Mouse (Mus musculus): ENCODE measurements around the gene Nxnl1. TPM values are rescaled to one million over a fixed set of nuclear protein-coding genes. Genes with fewer than 3 reads are reported as not detected.

Nxnl1 gene
- 0.16 TPM for polyA plus RNA-seq (2015; fragmentation: Illumina TruSeq; extraction: RNeasy Lipid Tissue Mini Kit (QIAGEN cat#74804); ENCODE audit: low read depth, low replicate concordance)

DNA sequence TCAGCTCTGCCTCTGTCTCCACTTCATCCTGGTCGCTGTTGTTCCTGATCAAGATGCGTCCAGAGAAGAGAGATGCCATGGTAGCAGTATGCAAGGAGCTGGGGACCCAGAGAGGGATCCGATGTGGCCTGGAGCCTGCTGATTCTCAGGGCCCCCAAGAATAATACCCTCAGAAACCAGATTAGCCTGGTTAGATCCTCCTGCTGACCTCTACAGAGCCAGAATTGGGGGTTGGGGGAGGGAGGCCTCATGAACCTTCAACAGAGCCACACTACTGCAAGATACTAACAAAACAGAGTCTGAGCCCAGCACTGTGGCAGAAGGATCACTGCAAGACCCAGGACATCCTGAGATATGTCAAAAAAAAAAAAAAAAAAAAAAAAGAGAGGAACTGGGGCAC is at the start of gene Nxnl1:
Gene Nxnl1, minus strand, starts transcription at position 101 of the 400 bp plus-strand sequence.

GRCm38 (mm10) chr8:71610822-71611651 is 44.6 kb upstream of the Nxnl1 start, which contains the start of gene Colgalt1:
Gene Colgalt1, plus strand, starts transcription at chr8:71610998.

DNA sequence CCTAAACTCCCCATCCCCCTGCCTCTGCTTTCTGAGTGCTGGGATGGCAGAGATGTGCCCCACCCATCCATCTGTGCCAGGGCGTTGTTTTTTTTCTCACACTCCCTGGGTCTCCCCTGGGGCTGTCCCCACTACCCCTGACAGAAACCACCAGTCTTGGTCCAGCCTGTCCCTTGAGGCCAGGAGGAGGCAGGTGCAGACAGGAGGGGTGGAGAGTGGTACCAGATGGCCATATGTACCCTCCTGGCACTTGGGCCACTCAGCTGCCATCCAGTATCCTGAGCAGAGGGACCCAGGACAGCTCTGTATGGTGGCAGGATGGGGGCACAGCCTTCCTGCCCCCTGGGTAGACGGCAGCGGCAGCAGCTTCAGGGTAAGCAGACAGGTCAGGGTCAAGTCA is 31.1 kb upstream of the Nxnl1 start, which contains the start of gene Fam129c:
Gene Fam129c, plus strand, starts transcription at position 198 of the 400 bp plus-strand sequence.

DNA sequence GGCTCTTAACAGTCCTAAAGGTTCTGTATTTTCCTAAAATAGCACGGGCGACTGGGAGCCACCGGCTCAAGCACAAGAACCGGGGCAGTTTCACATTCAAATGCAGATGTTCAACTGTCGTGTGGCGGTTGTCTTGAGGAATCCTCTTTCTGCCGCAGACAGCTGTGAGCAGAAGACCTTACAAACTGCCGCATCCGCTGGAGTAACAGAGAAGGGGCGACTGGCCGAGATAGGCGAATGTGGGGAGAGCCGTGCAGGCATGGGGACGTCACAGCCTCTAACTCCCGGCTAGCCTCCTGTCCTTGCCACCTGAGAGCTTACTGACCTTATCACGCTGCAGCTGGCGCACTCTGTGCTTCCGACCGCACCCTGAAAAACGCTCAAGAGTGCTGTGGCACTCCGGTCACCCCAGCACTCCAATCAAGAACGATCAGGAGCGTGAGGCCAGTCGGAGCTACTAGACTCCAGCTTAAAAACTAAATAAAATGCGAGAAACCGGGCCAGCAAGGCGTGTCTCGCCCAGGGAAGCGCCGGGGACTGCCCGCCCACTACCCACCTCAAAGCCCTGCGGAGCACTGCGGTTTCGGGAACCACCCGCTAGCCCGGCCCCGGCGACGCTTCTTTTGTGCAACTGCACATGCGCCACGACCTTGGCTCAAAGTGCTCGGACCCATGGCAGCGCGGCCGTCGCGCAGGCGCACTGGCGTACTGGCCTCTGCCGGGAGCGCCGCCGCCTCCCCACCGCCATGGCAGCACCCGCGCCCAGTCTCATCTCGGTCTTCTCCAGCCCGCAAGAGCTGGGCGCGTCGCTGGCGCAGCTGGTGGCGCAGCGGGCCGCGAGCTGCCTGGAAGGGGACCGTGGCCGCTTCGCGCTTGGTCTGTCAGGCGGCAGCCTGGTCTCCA is 25.3 kb upstream of the Nxnl1 start, which contains the start of gene Pgls:
Gene Pgls, plus strand, starts transcription at position 706 of the 903 bp plus-strand sequence.

DNA sequence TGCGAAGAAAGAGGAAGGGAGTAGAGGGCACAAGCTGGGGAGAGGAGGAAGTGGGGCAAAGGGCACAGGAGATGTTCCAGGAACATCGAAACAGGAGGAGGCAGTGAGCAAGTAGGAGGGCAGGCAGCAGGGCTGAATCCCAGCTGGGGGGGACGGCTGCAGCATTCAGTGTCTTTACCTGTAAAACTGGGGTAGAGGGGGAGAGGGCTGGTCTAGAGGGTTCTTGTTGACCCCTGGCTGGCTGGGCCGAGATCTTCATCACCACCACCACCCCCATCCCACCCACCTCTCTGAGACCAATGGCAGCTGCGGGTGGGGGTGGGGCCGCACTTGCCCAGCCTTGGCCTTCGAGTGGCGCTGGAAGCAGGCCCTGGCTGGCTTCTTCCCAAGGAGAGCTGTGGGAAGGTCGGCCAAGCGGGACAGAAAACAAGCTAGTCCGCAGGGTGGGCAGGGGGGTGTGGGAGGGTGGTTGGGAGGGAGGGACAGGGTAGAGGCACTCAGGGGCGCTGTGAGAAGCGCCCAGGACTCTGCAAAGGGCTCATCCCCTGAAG is 2.1 kb upstream of the Nxnl1 start, which contains the start of gene Slc27a1:
Gene Slc27a1, plus strand, starts transcription at position 496 of the 551 bp plus-strand sequence.

GRCm38 (mm10) chr8:71558071-71558957 is 8.1 kb downstream of the Nxnl1 start, which contains the start of gene Tmem221:
Gene Tmem221, minus strand, starts transcription at chr8:71558871.

GRCm38 (mm10) chr8:71542632-71543343 is 23.6 kb downstream of the Nxnl1 start, which contains the start of gene Mvb12a:
Gene Mvb12a, plus strand, starts transcription at chr8:71542922.

DNA sequence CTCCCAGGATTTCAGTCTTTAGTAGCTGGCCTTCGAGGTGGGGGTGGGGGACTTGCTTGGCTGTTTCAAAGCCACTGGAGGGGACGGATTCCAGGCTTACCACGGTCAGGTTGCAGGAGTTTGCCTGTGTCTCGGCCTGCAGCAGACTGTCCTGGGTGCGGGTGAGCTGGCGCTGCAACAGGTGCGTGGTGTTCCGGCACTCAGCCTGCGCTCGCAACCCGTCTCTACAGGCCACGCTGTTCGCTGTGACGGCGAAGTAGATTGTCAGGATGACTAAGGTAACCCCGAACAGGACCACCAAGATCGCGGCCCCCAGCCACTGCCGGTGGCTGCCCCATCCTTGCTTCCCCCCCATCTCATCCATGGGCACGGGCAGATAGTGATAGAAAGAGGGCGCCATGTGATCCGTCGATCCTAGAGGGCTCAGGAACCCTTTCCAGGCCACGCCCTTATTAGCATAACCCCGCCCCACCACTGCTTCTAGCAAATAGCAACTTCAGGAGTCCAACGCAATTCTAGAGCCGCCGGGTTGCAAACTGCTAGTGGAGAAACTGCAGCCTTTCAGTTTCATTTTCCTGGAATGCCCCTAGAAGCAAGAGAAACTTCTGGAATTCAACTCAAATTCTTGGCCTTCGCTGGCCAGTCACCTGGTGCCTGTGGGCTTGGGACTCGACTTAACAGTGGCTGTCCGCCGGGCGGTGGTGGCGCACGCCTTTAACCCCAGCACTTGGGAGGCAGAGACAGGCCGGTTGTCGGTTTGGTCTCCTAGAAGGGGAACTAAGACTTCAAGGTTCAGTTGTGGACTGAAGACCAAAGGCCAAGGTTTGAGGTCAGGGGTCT is 29.2 kb downstream of the Nxnl1 start, which contains the start of gene Bst2:
Gene Bst2, minus strand, starts transcription at position 429 of the 840 bp plus-strand sequence.

GRCm38 (mm10) chr8:71525226-71526050 is 41.0 kb downstream of the Nxnl1 start, which contains the start of gene Ccdc194:
Gene Ccdc194, minus strand, starts transcription at chr8:71525711.

GRCm38 (mm10) chr8:71511644-71512043 is 54.8 kb downstream of the Nxnl1 start, which contains the start of gene Plvap:
Gene Plvap, minus strand, starts transcription at chr8:71511752.

Other genes starting within 250 kb of the Nxnl1 start
- 174 TPM for gene Use1, start 199.8 kb downstream of the Nxnl1 start, polyA plus RNA-seq (2015; fragmentation: Illumina TruSeq; extraction: RNeasy Lipid Tissue Mini Kit (QIAGEN cat#74804); ENCODE audit: low read depth, low replicate concordance)
- 11.4 TPM for gene Ocel1, start 195.3 kb downstream of the Nxnl1 start, polyA plus RNA-seq (2015; fragmentation: Illumina TruSeq; extraction: RNeasy Lipid Tissue Mini Kit (QIAGEN cat#74804); ENCODE audit: low read depth, low replicate concordance)
- gene Nr2f6, start 184.6 kb downstream of the Nxnl1 start, polyA plus RNA-seq (2015; fragmentation: Illumina TruSeq; extraction: RNeasy Lipid Tissue Mini Kit (QIAGEN cat#74804); ENCODE audit: low read depth, low replicate concordance), result 24.3 TPM
- 4.5 TPM for gene Ushbp1, start 170.8 kb downstream of the Nxnl1 start, polyA plus RNA-seq (2015; fragmentation: Illumina TruSeq; extraction: RNeasy Lipid Tissue Mini Kit (QIAGEN cat#74804); ENCODE audit: low read depth, low replicate concordance)
- gene Babam1, start 169.7 kb downstream of the Nxnl1 start, polyA plus RNA-seq (2015; fragmentation: Illumina TruSeq; extraction: RNeasy Lipid Tissue Mini Kit (QIAGEN cat#74804); ENCODE audit: low read depth, low replicate concordance), result 120 TPM
- 0.43 TPM for gene Ankle1, start 160.6 kb downstream of the Nxnl1 start, polyA plus RNA-seq (2015; fragmentation: Illumina TruSeq; extraction: RNeasy Lipid Tissue Mini Kit (QIAGEN cat#74804); ENCODE audit: low read depth, low replicate concordance)
- 254 TPM for gene Abhd8, start 102.9 kb downstream of the Nxnl1 start, polyA plus RNA-seq (2015; fragmentation: Illumina TruSeq; extraction: RNeasy Lipid Tissue Mini Kit (QIAGEN cat#74804); ENCODE audit: low read depth, low replicate concordance)
- 76.2 TPM for gene Mrpl34, start 101.6 kb downstream of the Nxnl1 start, polyA plus RNA-seq (2015; fragmentation: Illumina TruSeq; extraction: RNeasy Lipid Tissue Mini Kit (QIAGEN cat#74804); ENCODE audit: low read depth, low replicate concordance)
- gene Dda1, start 97.4 kb downstream of the Nxnl1 start, polyA plus RNA-seq (2015; fragmentation: Illumina TruSeq; extraction: RNeasy Lipid Tissue Mini Kit (QIAGEN cat#74804); ENCODE audit: low read depth, low replicate concordance), result 68.9 TPM
- 27.6 TPM for gene Ano8, start 80.6 kb downstream of the Nxnl1 start, polyA plus RNA-seq (2015; fragmentation: Illumina TruSeq; extraction: RNeasy Lipid Tissue Mini Kit (QIAGEN cat#74804); ENCODE audit: low read depth, low replicate concordance)
- gene Gtpbp3, start 78.5 kb downstream of the Nxnl1 start, polyA plus RNA-seq (2015; fragmentation: Illumina TruSeq; extraction: RNeasy Lipid Tissue Mini Kit (QIAGEN cat#74804); ENCODE audit: low read depth, low replicate concordance), result 27.3 TPM
- 7.4 TPM for gene Plvap, start 54.8 kb downstream of the Nxnl1 start, polyA plus RNA-seq (2015; fragmentation: Illumina TruSeq; extraction: RNeasy Lipid Tissue Mini Kit (QIAGEN cat#74804); ENCODE audit: low read depth, low replicate concordance)
- gene Ccdc194, start 40.9 kb downstream of the Nxnl1 start, polyA plus RNA-seq (2015; fragmentation: Illumina TruSeq; extraction: RNeasy Lipid Tissue Mini Kit (QIAGEN cat#74804); ENCODE audit: low read depth, low replicate concordance), result not detected
- gene Bst2, start 29.1 kb downstream of the Nxnl1 start, polyA plus RNA-seq (2015; fragmentation: Illumina TruSeq; extraction: RNeasy Lipid Tissue Mini Kit (QIAGEN cat#74804); ENCODE audit: low read depth, low replicate concordance), result 12.1 TPM
- gene Mvb12a, start 23.7 kb downstream of the Nxnl1 start, polyA plus RNA-seq (2015; fragmentation: Illumina TruSeq; extraction: RNeasy Lipid Tissue Mini Kit (QIAGEN cat#74804); ENCODE audit: low read depth, low replicate concordance), result 48.3 TPM
- gene Tmem221, start 7.7 kb downstream of the Nxnl1 start, polyA plus RNA-seq (2015; fragmentation: Illumina TruSeq; extraction: RNeasy Lipid Tissue Mini Kit (QIAGEN cat#74804); ENCODE audit: low read depth, low replicate concordance), result not detected
- gene Slc27a1, start 2.3 kb upstream of the Nxnl1 start, polyA plus RNA-seq (2015; fragmentation: Illumina TruSeq; extraction: RNeasy Lipid Tissue Mini Kit (QIAGEN cat#74804); ENCODE audit: low read depth, low replicate concordance), result 72.5 TPM
- gene Pgls, start 25.6 kb upstream of the Nxnl1 start, polyA plus RNA-seq (2015; fragmentation: Illumina TruSeq; extraction: RNeasy Lipid Tissue Mini Kit (QIAGEN cat#74804); ENCODE audit: low read depth, low replicate concordance), result 36.5 TPM
- 3.6 TPM for gene Fam129c, start 31.0 kb upstream of the Nxnl1 start, polyA plus RNA-seq (2015; fragmentation: Illumina TruSeq; extraction: RNeasy Lipid Tissue Mini Kit (QIAGEN cat#74804); ENCODE audit: low read depth, low replicate concordance)
- gene Colgalt1, start 44.4 kb upstream of the Nxnl1 start, polyA plus RNA-seq (2015; fragmentation: Illumina TruSeq; extraction: RNeasy Lipid Tissue Mini Kit (QIAGEN cat#74804); ENCODE audit: low read depth, low replicate concordance), result 51.4 TPM
- 119 TPM for gene Unc13a, start 105.2 kb upstream of the Nxnl1 start, polyA plus RNA-seq (2015; fragmentation: Illumina TruSeq; extraction: RNeasy Lipid Tissue Mini Kit (QIAGEN cat#74804); ENCODE audit: low read depth, low replicate concordance)
- 2.9 TPM for gene Jak3, start 109.7 kb upstream of the Nxnl1 start, polyA plus RNA-seq (2015; fragmentation: Illumina TruSeq; extraction: RNeasy Lipid Tissue Mini Kit (QIAGEN cat#74804); ENCODE audit: low read depth, low replicate concordance)
- 0.92 TPM for gene Insl3, start 122.6 kb upstream of the Nxnl1 start, polyA plus RNA-seq (2015; fragmentation: Illumina TruSeq; extraction: RNeasy Lipid Tissue Mini Kit (QIAGEN cat#74804); ENCODE audit: low read depth, low replicate concordance)
- 0.88 TPM for gene B3gnt3, start 135.2 kb upstream of the Nxnl1 start, polyA plus RNA-seq (2015; fragmentation: Illumina TruSeq; extraction: RNeasy Lipid Tissue Mini Kit (QIAGEN cat#74804); ENCODE audit: low read depth, low replicate concordance)
- 83.6 TPM for gene Fcho1, start 159.1 kb upstream of the Nxnl1 start, polyA plus RNA-seq (2015; fragmentation: Illumina TruSeq; extraction: RNeasy Lipid Tissue Mini Kit (QIAGEN cat#74804); ENCODE audit: low read depth, low replicate concordance)